Mouse (Mus musculus) mouse embryonic stem cell (cell line): ENCODE measurements around the gene Gipc2.

Experiments used
- in situ Hi-C, 2 experiments: fragments of 300-500 bp; cut with MboI; formaldehyde crosslinking; loops; 1 replicate in 1 of 2; 3 replicates in 1 of 2; pipeline ENCODE4 v1.14.3; 2019 to 2020; ENCODE audit warnings: low sequenced_read_pairs in 2 of 2, low pct_unique_long_range_greater_than_20kb in 1 of 2, mixed read lengths in 1 of 2; ENCODE audit not compliant: unreplicated experiment in 1 of 2

The Gipc2 gene

DNA sequence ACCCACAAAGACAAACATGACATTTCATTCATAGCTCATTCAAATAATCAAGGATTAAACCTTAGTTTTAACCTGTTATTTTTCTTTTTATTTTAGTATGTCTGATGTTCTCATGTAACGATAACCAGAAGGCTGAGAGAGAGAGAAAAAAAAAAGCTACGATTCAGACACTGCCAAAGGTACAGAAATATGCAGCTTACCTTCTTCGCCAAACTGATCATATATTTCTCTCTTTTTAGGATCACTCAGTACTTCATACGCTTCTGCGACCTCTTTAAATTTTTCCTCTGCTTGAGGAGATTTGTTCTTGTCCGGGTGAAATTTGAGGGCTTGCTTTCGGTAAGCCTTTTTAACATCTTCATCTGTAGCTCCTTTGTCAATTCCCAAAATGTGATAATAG, 27.1 kb upstream of the Gipc2 start:
- in situ Hi-C loops = no loop called here

DNA sequence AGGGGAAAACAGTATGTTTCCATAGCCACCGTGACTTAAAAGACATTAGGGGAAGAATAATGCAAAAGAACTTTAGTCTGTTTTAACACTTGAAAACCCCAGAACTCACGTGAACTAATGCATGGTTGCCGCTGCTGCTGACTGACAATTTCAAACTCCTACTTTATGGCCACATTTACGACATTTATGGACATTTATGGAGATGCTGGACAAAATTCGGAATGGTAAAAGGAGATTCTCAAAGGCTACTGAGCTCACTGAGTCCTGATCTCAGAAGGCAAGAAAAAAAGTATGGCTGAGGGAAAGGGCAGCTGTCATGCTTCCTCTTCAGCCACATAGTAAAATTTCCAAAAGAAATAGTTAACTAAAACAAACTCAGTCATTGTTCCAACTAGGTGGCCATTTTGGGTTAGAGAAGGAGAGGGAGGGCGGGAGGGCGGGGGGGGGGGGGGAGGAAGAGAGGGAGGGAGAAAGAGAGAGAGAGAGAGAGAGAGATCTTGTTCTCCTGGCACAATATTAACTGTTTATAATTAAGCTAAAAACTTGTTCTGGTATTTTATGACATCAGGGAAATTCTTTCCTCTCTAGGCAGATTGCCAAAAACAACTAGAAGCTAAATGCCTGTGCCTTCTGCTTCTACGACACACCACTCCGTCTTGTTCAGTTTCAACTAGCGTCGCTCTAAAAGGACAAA, 26.4 kb upstream of the Gipc2 start:
- in situ Hi-C loops = no loop called here

GRCm38 (mm10) chr3:152191791-152192237, 25.8 kb upstream of the Gipc2 start:
- in situ Hi-C loops = no loop called here

- in situ Hi-C loops = no loop called here
These were observed 24.8 kb upstream of the Gipc2 start for GRCm38 (mm10) chr3:152190679-152191477.

- in situ Hi-C loops = no loop called here
These were observed 23.3 kb upstream of the Gipc2 start for GRCm38 (mm10) chr3:152189306-152189705.

DNA sequence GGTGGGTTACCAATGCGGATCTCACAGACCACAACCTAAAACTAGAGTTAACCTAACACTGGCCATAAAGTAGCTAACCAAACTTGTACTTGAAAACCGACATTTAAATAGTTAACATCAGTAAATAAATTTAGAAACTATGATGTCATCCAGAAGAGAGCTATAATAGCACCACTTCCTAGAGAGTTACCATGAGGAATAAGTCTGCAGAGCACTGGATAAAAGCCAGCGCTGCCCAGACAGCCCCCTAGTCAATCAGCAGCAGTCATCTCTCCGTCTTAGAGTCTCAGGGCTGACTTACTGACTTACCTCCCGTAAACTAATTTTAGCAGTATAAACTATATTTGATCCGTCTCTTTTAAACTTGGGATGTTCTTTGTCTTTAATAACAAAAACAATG, 20.1 kb upstream of the Gipc2 start:
- in situ Hi-C loops = no loop called here

GRCm38 (mm10) chr3:152183522-152183921, 17.5 kb upstream of the Gipc2 start:
- in situ Hi-C loops = no loop called here

DNA sequence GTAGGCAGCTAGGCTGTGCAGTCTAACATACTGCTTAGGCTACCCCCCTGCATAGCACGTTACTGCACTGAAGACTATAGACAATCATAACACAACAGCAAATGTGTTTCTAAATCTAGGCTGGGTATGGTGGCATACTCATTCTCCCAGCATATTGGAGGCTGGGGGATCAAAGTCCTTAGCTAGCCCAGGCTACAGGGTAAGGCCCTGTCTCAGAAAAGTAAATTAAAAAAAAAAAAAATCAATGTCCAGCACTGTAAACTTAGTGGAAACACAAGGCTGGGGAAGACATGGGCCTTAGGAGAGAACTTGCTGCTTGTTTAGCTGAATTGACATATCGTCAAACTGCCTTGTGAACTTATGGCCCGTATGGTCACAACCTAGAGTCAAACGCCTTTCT, 14.6 kb upstream of the Gipc2 start:
- in situ Hi-C loops = no loop called here

DNA sequence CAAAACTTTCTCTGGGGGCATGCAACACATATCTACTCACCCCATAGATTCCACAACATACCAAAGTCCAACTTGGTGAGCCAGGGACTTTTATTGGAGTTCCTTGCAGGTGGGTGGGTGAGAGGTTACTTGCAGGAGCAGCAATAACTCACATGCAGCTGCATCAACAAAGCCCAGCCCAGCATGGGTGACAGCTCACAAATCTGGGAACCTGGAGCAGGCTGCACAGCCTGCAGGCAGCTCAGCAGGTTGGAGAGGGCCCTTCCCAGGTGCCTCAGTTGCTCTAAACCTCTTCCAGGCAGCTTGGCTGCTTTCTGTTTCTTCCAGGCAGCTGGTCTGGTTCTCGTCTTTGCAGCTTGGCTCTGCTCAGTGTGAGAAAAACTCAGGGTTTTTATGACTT, 13.3 kb upstream of the Gipc2 start:
- in situ Hi-C loops = no loop called here

GRCm38 (mm10) chr3:152178816-152179215, 12.8 kb upstream of the Gipc2 start:
- in situ Hi-C loops = no loop called here

- in situ Hi-C loops = no loop called here
These were observed 6.4 kb upstream of the Gipc2 start for GRCm38 (mm10) chr3:152172322-152172935.

GRCm38 (mm10) chr3:152171862-152172261, 5.8 kb upstream of the Gipc2 start:
- in situ Hi-C loops = no loop called here

DNA sequence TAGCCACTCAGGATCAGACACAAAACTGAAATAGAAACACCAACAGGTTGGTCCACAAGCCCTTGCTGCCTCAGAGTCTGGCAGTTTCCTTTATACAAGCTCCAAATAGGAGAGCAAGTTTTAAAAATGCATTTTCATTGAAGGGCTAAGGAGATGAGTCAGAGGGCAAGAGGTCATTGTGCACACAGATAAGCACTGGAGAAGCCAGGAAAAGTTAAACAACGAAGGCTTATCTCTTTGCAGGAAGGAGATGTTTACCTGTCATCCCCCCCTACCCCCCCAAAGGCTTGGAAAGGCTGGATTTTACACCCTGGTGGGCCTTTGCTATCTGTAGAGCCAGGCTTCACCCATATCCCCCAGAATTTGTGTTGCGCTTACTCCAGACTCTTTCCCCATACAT, 5.2 kb upstream of the Gipc2 start:
- in situ Hi-C loops = no loop called here

DNA sequence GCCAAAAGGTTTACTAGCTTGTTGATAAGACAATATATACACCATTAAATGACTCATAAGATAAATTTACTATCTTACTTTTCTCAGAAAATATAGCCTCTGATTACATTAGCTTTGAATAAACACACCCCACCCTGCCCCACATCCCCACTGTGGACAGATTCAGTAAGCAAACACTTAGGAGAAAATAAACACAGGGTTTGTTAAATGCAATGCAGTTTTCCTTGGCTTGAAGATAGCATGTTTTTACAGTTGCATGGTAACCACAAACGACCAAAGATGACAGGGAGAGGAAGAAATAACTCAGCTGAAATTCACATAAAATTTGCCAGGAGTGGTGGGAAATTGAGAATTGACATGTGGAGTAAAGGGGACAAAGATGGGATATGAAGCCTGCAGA, 4.4 kb upstream of the Gipc2 start:
- in situ Hi-C loops = no loop called here

GRCm38 (mm10) chr3:152168007-152168406, 2.0 kb upstream of the Gipc2 start:
- in situ Hi-C loops = no loop called here

DNA sequence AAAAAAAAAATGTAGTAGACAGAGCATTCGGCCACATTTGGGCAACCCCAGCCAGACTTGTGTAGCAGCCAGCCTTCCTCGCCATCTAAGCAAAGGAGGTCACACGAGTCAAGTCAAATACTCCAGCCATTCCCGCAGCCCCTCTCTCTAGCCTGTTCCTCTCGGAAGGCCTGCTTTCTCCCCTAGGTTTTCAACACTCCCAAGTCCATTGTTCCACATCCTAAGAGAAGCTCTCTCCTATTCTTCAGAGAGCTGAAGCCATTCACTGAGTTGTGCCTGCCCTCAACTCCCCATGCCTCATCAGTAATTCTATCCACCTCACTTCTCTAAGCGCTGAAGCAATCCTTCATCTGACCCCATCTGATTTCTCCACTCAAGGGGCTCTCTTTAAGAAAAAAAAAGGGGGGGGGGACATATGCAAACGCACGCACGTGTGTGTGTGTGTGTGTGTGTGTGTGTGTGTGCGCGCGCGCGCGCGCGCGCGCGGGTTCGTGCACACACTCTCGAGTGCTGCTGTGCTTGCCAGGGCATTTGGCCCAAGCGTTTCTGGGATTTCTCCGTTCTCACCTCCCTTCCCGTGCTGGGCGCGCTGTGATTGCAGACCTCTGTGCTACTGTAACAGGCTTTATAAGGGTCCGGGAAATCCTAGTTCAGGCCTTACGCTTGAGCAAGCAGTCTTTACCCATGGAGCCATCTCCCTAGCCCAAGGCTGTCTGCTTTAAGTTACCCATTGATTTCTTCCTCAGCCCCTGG, 845 bp upstream of the Gipc2 start:
- in situ Hi-C loops = no loop called here

- in situ Hi-C loops = no loop called here
These were observed 505 bp downstream of the Gipc2 start for GRCm38 (mm10) chr3:152165351-152166098.

GRCm38 (mm10) chr3:152165014-152165350, 1.0 kb downstream of the Gipc2 start:
- in situ Hi-C loops = no loop called here
